Mouse (Mus musculus) midbrain, embryonic 12.5 days (tissue): ENCODE measurements around the gene Trabd. TPM values are rescaled to one million over a fixed set of nuclear protein-coding genes. Genes with fewer than 3 reads are reported as not detected.

Experiments
- ATAC-seq: fragments of 200-750 bp; cut with Nextera tagmentation; 2 replicates; pipeline ENCODE4 v1.8.0; 2017; ENCODE audit warnings: low read depth, moderate TSS enrichment, moderate library complexity; ENCODE audit not compliant: low FRiP score
- H3K27ac ChIP-seq: fragments of 300-500 bp; sonication (generic); replicated peaks from 2 replicates; pipeline ENCODE4 v1.5.1; 2016; ENCODE audit warnings: mild to moderate bottlenecking
- H3K27me3 ChIP-seq: fragments of 300-500 bp; sonication (generic); 2 replicates; pipeline ENCODE4 v1.6.1; 2016; ENCODE audit warnings: mild to moderate bottlenecking
- H3K36me3 ChIP-seq: fragments of 300-500 bp; sonication (generic); 2 replicates; pipeline ENCODE4 v1.6.1; 2016
- H3K4me1 ChIP-seq: fragments of 300-500 bp; sonication (generic); 2 replicates; pipeline ENCODE4 v1.6.1; 2016
- H3K4me2 ChIP-seq: fragments of 300-500 bp; sonication (generic); replicated peaks from 2 replicates; pipeline ENCODE4 v1.6.1; 2016; ENCODE audit warnings: mild to moderate bottlenecking, moderate library complexity
- H3K4me3 ChIP-seq: fragments of 300-500 bp; sonication (generic); 2 replicates; pipeline ENCODE4 v1.5.1; 2016; ENCODE audit warnings: mild to moderate bottlenecking
- H3K9ac ChIP-seq: fragments of 300-500 bp; sonication (generic); replicated peaks from 2 replicates; pipeline ENCODE4 v1.6.1; 2016; ENCODE audit warnings: mild to moderate bottlenecking, moderate library complexity
- H3K9me3 ChIP-seq: fragments of 300-500 bp; sonication (generic); 2 replicates; pipeline ENCODE4 v1.6.1; 2016; ENCODE audit warnings: mild to moderate bottlenecking
- WGBS: fragments of 180-500 bp; shearing (Covaris S2); methylation state at CpG from one replicate; pipeline ENCODE4 v1.1.7; 2016; 5-methylcytosine and 5-hydroxymethylcytosine counted together
- polyA plus RNA-seq: library from polyadenylated mRNA; unstranded; fragments of >200 nt; fragmentation: Nextera tagmentation; extraction: Ambion mirVana; gene quantifications from 2 replicates; pipeline ENCODE4 v1.2.1, GENCODE M21; 2016

Trabd gene
- polyA plus RNA-seq, 1 experiment from 2014 or later, result 47.9 TPM

DNA sequence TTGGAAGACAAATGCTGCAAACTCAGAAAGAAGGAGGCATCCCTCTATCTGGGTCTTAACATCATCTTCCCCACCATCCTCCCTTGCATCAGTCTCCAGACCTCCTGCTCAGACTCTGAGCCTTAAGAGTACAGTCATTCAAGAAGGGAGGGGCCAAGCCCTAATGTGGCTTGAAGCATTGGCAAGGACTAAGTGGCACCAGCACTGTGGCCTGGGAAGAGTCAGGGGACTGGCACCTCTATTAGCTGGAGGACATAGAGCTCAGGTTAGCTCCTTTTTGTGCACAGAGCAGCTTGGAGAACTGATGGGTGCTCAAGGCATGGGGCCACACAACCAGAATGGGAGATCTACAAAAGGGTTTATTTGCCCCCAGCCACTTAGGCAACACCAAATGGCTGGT lies 55.3 kb downstream of the Trabd start:
- Histone ChIP-seq H3K27ac (no peak overlapping the region), H3K4me3 (no peak overlapping the region), H3K9me3 (no peaks in the 10 kb centered on the region), H3K4me1 (peaks cover 16% of the 10 kb centered on the region), H3K9ac (no peak overlapping the region), H3K4me2 (no peak overlapping the region), H3K36me3 (peaks cover 28% of the 10 kb centered on the region; the same call in 1 of the 2 replicates), H3K27me3 (no peaks in the 10 kb centered on the region)
- ATAC-seq, result no peak

DNA sequence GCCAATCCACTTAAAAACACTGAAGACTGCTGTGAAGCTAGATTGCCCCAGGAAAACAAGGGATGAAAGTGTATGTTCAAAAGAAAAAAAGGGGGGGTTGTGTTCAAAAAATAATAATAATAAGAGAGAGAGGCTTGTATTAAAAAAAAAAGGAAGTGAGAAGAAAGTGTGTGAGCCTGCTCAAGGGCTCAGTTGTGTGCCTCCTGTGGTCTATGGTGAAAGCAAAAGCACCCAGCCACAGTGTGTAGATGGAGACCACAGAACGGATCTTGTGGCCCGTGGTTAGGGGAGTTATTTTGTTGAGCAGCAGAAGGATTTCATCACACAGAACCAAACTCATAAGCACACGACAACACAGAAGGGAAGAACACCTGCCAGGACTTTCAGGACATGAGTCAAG lies 56.4 kb downstream of the Trabd start:
- WGBS, result 85% methylated on average over 3 of the region's 3 CpGs
- no peak overlapping the region for H3K9ac ChIP-seq

More for the DNA sequence above, 56.4 kb downstream of the Trabd start:
- Histone ChIP-seq H3K36me3 (peaks cover 27% of the 10 kb centered on the region; the same call in 1 of the 2 replicates), H3K4me3 (no peak overlapping the region), H3K27me3 (no peaks in the 10 kb centered on the region), H3K9me3 (no peaks in the 10 kb centered on the region), H3K4me2 (no peak overlapping the region), H3K27ac (no peak overlapping the region), H3K4me1 (peaks cover 16% of the 10 kb centered on the region)
- ATAC-seq, result no peak

Other genes with a start within 250 kb of the Trabd start
- gene Pim3, start 212.9 kb upstream of the Trabd start, polyA plus RNA-seq, result 41.4 and 49.3 TPM in 2 replicates
- gene Ttll8, start 120.7 kb upstream of the Trabd start, polyA plus RNA-seq, result not detected in 2 replicates
- gene Mlc1, start 96.1 kb upstream of the Trabd start, polyA plus RNA-seq, result 3.8 and 4.7 TPM in 2 replicates
- not detected in 2 replicates for gene Mov10l1, start 92.2 kb upstream of the Trabd start, polyA plus RNA-seq
- gene Panx2, start 15.4 kb upstream of the Trabd start, polyA plus RNA-seq, result 1.6 and 2.1 TPM in 2 replicates
- 23.7 and 28.1 TPM in 2 replicates for gene Selenoo, start 14.0 kb downstream of the Trabd start, polyA plus RNA-seq
- 25.0 and 25.1 TPM in 2 replicates for gene Tubgcp6, start 48.0 kb downstream of the Trabd start, polyA plus RNA-seq
- gene Hdac10, start 53.6 kb downstream of the Trabd start, polyA plus RNA-seq, result 20.3 and 25.1 TPM in 2 replicates
- 14.5 and 20.1 TPM in 2 replicates for gene Mapk12, start 65.6 kb downstream of the Trabd start, polyA plus RNA-seq
- 45.7 and 50.2 TPM in 2 replicates for gene Mapk11, start 74.5 kb downstream of the Trabd start, polyA plus RNA-seq
- 164 and 170 TPM in 2 replicates for gene Plxnb2, start 105.7 kb downstream of the Trabd start, polyA plus RNA-seq
- 53.3 and 58.6 TPM in 2 replicates for gene Dennd6b, start 121.4 kb downstream of the Trabd start, polyA plus RNA-seq
- 63.7 and 68.5 TPM in 2 replicates for gene Ppp6r2, start 136.4 kb downstream of the Trabd start, polyA plus RNA-seq
- gene Sbf1, start 240.2 kb downstream of the Trabd start, polyA plus RNA-seq, result 91.7 and 94.0 TPM in 2 replicates
- not detected in 2 replicates for gene Adm2, start 247.6 kb downstream of the Trabd start, polyA plus RNA-seq